Mouse (Mus musculus) cortical plate, adult 2 months (tissue): ENCODE measurements at regions not wholly inside any gene's neighbourhood (a gene's known extent, or its start where the extent isn't known, plus 50 kb on each side); places are given as distances from the start of the nearest gene placed in this dataset.

Source experiments
- CTCF ChIP-seq: fragments of 200-500 bp; IDR thresholded peaks from 2 replicates; pipeline ENCODE4 v1.5.1; 2011; ENCODE audit warnings: mild to moderate bottlenecking, control low read depth, low read length; ENCODE audit not compliant: insufficient read depth; ENCODE audit errors: extremely low read depth
- POLR2A ChIP-seq: fragments of 200-500 bp; IDR thresholded peaks from 2 replicates; pipeline ENCODE4 v1.6.1; 2011; ENCODE audit warnings: mild to moderate bottlenecking, low read length, control low read depth; ENCODE audit not compliant: insufficient read depth; ENCODE audit errors: extremely low read depth

DNA sequence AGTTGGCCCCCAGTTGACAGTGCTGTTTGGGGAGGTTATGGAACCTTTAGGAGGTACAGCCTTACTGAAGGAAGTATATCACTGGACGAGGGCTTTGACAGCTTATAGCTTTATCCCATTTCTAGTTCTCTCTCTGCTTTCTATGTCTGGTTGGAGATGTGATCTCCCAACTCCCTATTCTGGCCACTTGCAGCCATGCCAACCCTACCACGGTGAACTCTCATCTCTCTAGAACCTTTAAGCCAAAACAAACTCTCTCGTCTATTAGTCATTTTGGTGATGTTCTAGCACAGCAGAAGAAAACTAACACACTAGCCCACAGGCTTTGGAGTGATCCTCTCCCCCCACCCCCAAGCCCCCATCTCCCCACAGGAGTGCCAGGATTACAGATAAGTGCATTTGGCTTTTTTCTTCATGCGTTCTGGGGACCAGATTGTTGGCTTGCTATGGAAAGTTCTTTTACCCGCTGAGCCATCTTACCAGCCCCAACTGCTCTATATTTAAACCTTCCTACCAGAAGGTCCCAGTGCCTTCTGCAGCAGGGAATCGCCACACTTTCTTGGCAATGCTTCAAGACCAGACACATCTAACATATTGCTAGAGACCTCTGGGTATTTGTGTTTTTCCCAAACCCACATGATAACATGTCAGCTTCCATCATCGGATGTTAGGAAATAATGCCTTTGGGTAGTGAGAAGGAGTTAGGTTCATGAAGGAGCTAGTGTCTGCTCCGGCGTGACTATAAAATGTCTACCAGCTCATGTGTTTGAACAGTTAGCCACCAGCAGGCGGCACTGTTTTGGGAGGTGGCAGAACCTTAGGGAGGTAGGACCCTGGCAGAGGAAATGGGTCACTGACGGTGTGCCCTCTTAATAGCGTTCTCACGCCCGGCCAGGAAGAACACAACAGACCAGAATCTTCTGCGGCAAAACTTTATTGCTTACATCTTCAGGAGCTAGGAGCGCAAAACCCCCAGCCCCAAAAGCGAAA, 272.1 kb downstream of the Gm49356 start:
- no peak for TF ChIP-seq CTCF
- no peak for TF ChIP-seq POLR2A
